Mouse (Mus musculus): Measurements from ENCODE around the gene Trappc5. TPM values are rescaled to one million over a fixed set of nuclear protein-coding genes. Genes with fewer than 3 reads are reported as not detected.

The Trappc5 gene
- total RNA-seq, 2 experiments from 2014 or later = 16.6 to 18.0 TPM

DNA sequence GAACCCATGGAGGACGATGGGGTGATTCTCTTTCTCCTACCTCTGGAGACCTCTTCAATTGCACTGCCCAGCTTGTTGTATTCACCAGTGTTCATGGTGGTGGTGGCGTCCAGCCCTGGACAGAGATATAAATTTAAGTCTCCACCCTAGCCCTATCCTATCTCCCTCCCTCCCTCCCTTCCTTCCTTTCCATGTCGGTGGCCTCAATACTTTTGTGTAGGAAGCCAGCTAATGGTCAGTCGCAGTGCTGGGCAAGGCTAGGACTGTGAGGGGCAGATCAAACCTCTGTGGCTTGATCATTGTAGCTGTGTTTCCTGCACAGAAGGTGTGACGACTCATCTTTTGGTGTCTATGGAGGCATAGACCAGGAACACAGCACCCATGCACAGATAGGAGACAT is 44.5 kb downstream of the Trappc5 start, which contains the start of gene Clec4g:
TSS of gene Clec4g (minus strand) at position 101 of the 400 bp plus-strand sequence.
- DNase-seq = no peak
- intact Hi-C loops (cut with DNase I) = no loop called here

DNA sequence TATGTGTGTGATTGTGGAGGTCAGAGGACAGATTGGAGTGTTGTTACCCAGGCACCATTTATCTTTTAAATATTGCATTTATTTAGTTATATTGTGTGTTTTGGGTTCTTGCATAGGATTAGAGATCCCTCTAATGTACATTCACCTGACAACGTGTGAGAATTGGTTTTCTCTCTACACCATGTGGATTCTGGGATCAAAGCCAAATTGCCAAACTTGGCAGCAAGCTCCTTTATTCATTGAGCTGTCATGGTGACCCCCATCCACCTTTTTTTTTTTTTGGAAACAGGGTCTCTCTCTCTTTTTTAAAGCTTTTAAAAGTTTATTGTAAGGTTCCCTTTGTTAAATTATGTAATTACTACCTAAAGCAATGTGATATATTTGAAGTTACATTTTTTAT is 44.9 kb downstream of the Trappc5 start:
- no peak for DNase-seq
- intact Hi-C loops (cut with DNase I) = no loop called here

Other genes starting within 250 kb of the Trappc5 start
- 1 to 10 TPM; 3.0 to 3.5 TPM for gene Pex11g, start 208.6 kb upstream of the Trappc5 start, total RNA-seq (2021)
- not detected for gene Tex45, start 205.4 kb upstream of the Trappc5 start, total RNA-seq (2021)
- gene Zfp358, start 183.2 kb upstream of the Trappc5 start, total RNA-seq (2021) = 10 to 100 TPM; 25.1 to 26.3 TPM
- gene Mcoln1, start 175.8 kb upstream of the Trappc5 start, total RNA-seq (2021) = 10 to 100 TPM; 23.8 to 26.4 TPM
- gene Pnpla6, start 160.9 kb upstream of the Trappc5 start, total RNA-seq (2021) = 10 to 100 TPM; 12.3 to 14.0 TPM
- under 1 TPM; 0.43 to 0.51 TPM for gene C330021F23Rik, start 108.3 kb upstream of the Trappc5 start, total RNA-seq (2021)
- 1 to 10 TPM in 1 of 2 experiments, under 1 TPM in 1; 0.37 to 1.8 TPM for gene Camsap3, start 89.0 kb upstream of the Trappc5 start, total RNA-seq (2021)
- gene Xab2, start 55.0 kb upstream of the Trappc5 start, total RNA-seq (2021) = 10 to 100 TPM; 18.4 to 19.3 TPM
- 10 to 100 TPM; 61.7 to 66.4 TPM for gene Pet100, start 54.8 kb upstream of the Trappc5 start, total RNA-seq (2021)
- gene Pcp2, start 50.8 kb upstream of the Trappc5 start, total RNA-seq (2021) = not detected
- gene Stxbp2, start 45.3 kb upstream of the Trappc5 start, total RNA-seq (2021) = 10 to 100 TPM in 1 of 2 experiments, 1 to 10 TPM in 1; 7.7 to 10.1 TPM
- 1 to 10 TPM; 1.7 to 5.2 TPM for gene Retn, start 20.5 kb upstream of the Trappc5 start, total RNA-seq (2021)
- under 1 TPM in 1 of 2 experiments, not detected in 1; 0.29 TPM for gene Mcemp1, start 10.5 kb upstream of the Trappc5 start, total RNA-seq (2021)
- gene Fcor, start 3.9 kb upstream of the Trappc5 start, total RNA-seq (2021) = 1 to 10 TPM in 1 of 2 experiments, under 1 TPM in 1; 0.90 to 1.5 TPM
- under 1 TPM in 1 of 2 experiments, not detected in 1; 0.34 TPM for gene Fcer2a, start 17.9 kb downstream of the Trappc5 start, total RNA-seq (2021)
- 1 to 10 TPM in 1 of 2 experiments, under 1 TPM in 1; 0.68 to 1.2 TPM for gene Clec4g, start 44.4 kb downstream of the Trappc5 start, total RNA-seq (2021)
- gene Cd209a, start 72.7 kb downstream of the Trappc5 start, total RNA-seq (2021) = under 1 TPM; 0.19 to 0.27 TPM
- not detected for gene Cd209e, start 178.0 kb downstream of the Trappc5 start, total RNA-seq (2021)
- gene Cd209d, start 202.3 kb downstream of the Trappc5 start, total RNA-seq (2021) = not detected